Mouse (Mus musculus) bone marrow macrophage, adult 2 months (primary cell): ENCODE measurements around the gene Gm20388. TPM values are rescaled to one million over a fixed set of nuclear protein-coding genes. Genes with fewer than 3 reads are reported as not detected.

Experiments used
- H3K27ac ChIP-seq: 2 replicates; pipeline ENCODE4 v1.5.1; 2012; ENCODE audit warnings: low read depth, low read length; ENCODE audit not compliant: insufficient read depth
- H3K4me1 ChIP-seq: 2 replicates; pipeline ENCODE4 v1.6.1; 2012; ENCODE audit warnings: low read length; ENCODE audit not compliant: control insufficient read depth, insufficient read depth
- H3K4me3 ChIP-seq: 2 replicates; pipeline ENCODE4 v1.5.1; 2012; ENCODE audit warnings: mild to moderate bottlenecking, low read length, moderate library complexity; ENCODE audit not compliant: insufficient read depth
- CTCF ChIP-seq: IDR thresholded peaks from 2 replicates; pipeline ENCODE4 v1.5.1; 2012; ENCODE audit warnings: low read depth, mild to moderate bottlenecking, low read length, moderate library complexity
- POLR2A ChIP-seq: IDR thresholded peaks from 2 replicates; pipeline ENCODE4 v1.6.1; 2012; ENCODE audit warnings: mild to moderate bottlenecking, low read depth, low read length, borderline replicate concordance
- polyA plus RNA-seq: library from polyadenylated mRNA; stranded (reverse); fragments of >200 nt; gene quantifications from 2 replicates; pipeline ENCODE4 v1.2.4, GENCODE M21; 2012; ENCODE audit not compliant: missing spikeins, insufficient read depth, insufficient read length

Gm20388 gene
- polyA plus RNA-seq, 1 experiment = 32.7 TPM

GRCm38 (mm10) chr8:122737886-122738285, 2827.2 kb downstream of the Gm20388 start:
- H3K4me3 ChIP-seq = no peak overlapping the region
- H3K4me1 ChIP-seq = no peaks in the 10 kb centered on the region
- no peak overlapping the region for H3K27ac ChIP-seq
- TF ChIP-seq CTCF (no peak), POLR2A (no peak)

- no peak for TF ChIP-seq CTCF
- no peak for TF ChIP-seq POLR2A
- H3K4me3 ChIP-seq = no peak overlapping the region
- H3K4me1 ChIP-seq = no peaks in the 10 kb centered on the region
- no peak overlapping the region for H3K27ac ChIP-seq
Observed at GRCm38 (mm10) chr8:122739102-122739725, 2828.6 kb downstream of the Gm20388 start.

- Histone ChIP-seq H3K4me1 (no peaks in the 10 kb centered on the region), H3K27ac (no peak overlapping the region), H3K4me3 (no peak overlapping the region)
- TF ChIP-seq POLR2A = no peak
- no peak for TF ChIP-seq CTCF
Observed at GRCm38 (mm10) chr8:122742471-122742870, 2831.8 kb downstream of the Gm20388 start.

- no peak for TF ChIP-seq POLR2A
- TF ChIP-seq CTCF = no peak
- Histone ChIP-seq H3K4me3 (no peak overlapping the region), H3K27ac (no peak overlapping the region), H3K4me1 (no peaks in the 10 kb centered on the region)
Observed at GRCm38 (mm10) chr8:122745022-122745749, 2834.5 kb downstream of the Gm20388 start.

GRCm38 (mm10) chr8:122745750-122746275, 2835.2 kb downstream of the Gm20388 start:
- TF ChIP-seq POLR2A (no peak), CTCF (no peak)
- H3K4me1 ChIP-seq = no peaks in the 10 kb centered on the region
- H3K27ac ChIP-seq = no peak overlapping the region
- H3K4me3 ChIP-seq = no peak overlapping the region

GRCm38 (mm10) chr8:122746439-122746838, 2835.8 kb downstream of the Gm20388 start:
- TF ChIP-seq POLR2A (no peak), CTCF (no peak)
- no peak overlapping the region for H3K4me3 ChIP-seq
- no peaks in the 10 kb centered on the region for H3K4me1 ChIP-seq
- no peak overlapping the region for H3K27ac ChIP-seq

GRCm38 (mm10) chr8:122747825-122748224, 2837.2 kb downstream of the Gm20388 start:
- no peaks in the 10 kb centered on the region for H3K4me1 ChIP-seq

GRCm38 (mm10) chr8:122749333-122749958, 2838.8 kb downstream of the Gm20388 start:
- Histone ChIP-seq H3K4me1 (no peaks in the 10 kb centered on the region), H3K4me3 (no peak overlapping the region), H3K27ac (no peak overlapping the region)
- TF ChIP-seq CTCF (no peak), POLR2A (no peak)

More at GRCm38 (mm10) chr8:122747825-122748224, 2837.2 kb downstream of the Gm20388 start:
- TF ChIP-seq CTCF (no peak), POLR2A (no peak)
- Histone ChIP-seq H3K4me3 (no peak overlapping the region), H3K27ac (no peak overlapping the region)

GRCm38 (mm10) chr8:122751342-122751741, 2840.7 kb downstream of the Gm20388 start:
- TF ChIP-seq CTCF (no peak), POLR2A (no peak)
- Histone ChIP-seq H3K4me3 (no peak overlapping the region), H3K27ac (no peak overlapping the region), H3K4me1 (no peaks in the 10 kb centered on the region)

GRCm38 (mm10) chr8:122752111-122752721, 2841.6 kb downstream of the Gm20388 start:
- TF ChIP-seq CTCF = no peak
- no peak for TF ChIP-seq POLR2A
- Histone ChIP-seq H3K4me3 (no peak overlapping the region), H3K27ac (no peak overlapping the region), H3K4me1 (no peaks in the 10 kb centered on the region)
